Mouse (Mus musculus): ENCODE data around the gene Pcsk7.

Pcsk7 gene

GRCm38 (mm10) chr9:45906355-45907077, at the start of gene Pcsk7, which contains the start of gene Rnf214:
Gene Pcsk7, plus strand, starts transcription at chr9:45906497.
Gene Rnf214, minus strand, starts transcription at chr9:45906911.
- peak; percentile 93 for DNase-seq (ENCODE audit: low spot score)

- no peak for DNase-seq (ENCODE audit: low spot score)
Observed at GRCm38 (mm10) chr9:45859364-45859763, 46.9 kb upstream of the Pcsk7 start.

DNA sequence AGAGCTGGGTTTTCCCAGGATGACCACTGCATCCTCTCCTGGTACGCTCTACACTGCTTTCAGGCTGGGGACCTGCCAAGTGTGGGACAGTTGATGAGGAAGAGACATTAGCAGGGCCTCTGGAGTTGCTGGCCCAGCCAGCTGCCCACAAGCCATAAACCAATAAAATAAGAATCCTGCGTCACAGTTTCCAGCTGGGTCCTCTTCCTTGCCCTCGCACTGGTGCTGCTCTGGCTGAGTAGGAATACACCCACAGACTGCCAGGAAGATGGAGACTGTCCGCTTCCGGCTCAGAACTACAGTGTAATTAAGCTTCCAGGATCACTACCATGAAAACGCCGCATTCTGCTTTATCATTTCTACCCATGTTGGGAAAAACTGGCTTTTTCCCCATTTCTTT, 44.5 kb upstream of the Pcsk7 start:
- no peak for DNase-seq (ENCODE audit: low spot score)

DNA sequence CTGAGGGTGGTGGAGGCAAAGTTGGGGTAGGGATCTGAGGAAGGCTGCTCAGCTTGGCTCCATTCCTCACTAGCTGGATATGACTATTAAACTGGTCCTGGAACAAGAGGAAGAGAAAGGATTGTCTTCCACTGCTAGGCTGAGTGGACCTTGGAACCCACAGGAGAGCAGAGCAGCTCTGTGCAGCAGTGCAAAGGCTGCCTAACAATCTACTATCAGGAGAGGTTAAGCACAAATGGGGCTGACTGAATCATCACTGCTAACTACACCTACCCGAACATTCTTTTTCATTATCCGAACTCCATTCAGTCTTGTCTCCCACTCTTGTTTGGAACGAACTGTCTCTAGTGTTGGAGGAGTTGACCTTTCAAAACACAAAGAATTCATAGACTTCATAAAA, 37.1 kb upstream of the Pcsk7 start:
- no peak for DNase-seq (ENCODE audit: low spot score)

DNA sequence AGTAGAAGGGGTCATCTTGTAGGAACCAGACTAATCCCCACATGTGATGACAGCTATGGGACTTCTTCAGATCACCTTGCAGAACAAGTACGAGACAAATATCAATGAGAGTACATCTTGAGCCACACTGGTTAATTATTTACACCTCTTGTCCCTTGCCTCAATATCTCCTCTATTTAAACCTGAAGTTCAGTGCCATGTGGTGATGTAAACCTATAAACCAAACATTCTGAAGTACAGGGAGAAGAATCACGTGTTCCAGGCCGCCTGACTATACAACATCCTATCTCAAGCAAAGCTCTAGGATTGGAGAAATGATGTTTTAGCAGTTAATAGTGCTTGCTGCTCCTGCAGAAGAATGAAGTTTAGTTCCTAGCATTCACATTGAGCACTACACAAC, 36.0 kb upstream of the Pcsk7 start:
- DNase-seq (ENCODE audit: low spot score): no peak

GRCm38 (mm10) chr9:45877928-45878327, 28.4 kb upstream of the Pcsk7 start:
- no peak for DNase-seq (ENCODE audit: low spot score)

DNA sequence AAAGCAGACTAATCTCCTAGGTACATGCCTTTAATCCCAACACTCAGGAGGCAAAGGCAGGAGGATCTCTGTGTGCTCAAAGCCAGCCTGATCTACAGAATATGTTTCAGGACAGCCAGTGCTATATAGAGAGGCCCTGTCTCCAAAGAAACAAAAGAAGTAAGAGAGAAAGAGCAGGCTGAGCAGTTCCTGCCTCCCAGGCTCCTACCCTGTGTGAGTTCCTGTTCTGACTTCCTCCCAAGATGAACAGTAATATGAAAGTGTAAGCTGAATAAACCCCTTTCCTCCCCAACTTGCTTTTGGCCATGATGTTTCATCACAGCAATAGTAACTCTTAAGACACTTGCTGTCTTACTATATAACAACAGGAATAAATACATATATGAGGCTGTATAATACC, 12.6 kb upstream of the Pcsk7 start:
- DNase-seq (ENCODE audit: low spot score): no peak

GRCm38 (mm10) chr9:45905196-45905595, 1.1 kb upstream of the Pcsk7 start:
- no peak for DNase-seq (ENCODE audit: low spot score)

- peak; percentile 58 for DNase-seq (ENCODE audit: low spot score)
Observed at GRCm38 (mm10) chr9:45905811-45906237, 473 bp upstream of the Pcsk7 start.

GRCm38 (mm10) chr9:45907078-45907428, 756 bp downstream of the Pcsk7 start:
- DNase-seq (ENCODE audit: low spot score): no peak

GRCm38 (mm10) chr9:45910995-45911394, 4.7 kb downstream of the Pcsk7 start:
- DNase-seq (ENCODE audit: low spot score): no peak

DNA sequence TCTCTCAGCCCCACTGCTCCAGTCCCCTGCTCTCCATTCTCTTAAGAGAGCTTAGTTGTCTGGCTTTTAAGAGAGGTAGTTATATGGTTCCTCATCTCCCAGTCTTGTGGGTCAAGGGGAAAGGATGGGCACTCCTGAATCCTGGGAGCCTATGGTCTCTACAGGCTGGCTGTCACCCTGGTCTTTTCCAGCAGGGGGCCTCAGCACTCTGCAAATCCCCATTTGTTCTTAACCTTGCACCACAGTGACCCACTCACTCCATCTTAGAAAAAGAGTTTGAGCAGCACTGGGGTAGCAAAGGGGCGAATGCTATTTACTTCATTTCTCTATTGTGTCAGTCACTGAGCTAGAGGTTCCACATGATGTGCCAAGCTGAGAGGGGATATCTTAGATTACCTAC, 5.4 kb downstream of the Pcsk7 start:
- DNase-seq (ENCODE audit: low spot score): no peak

GRCm38 (mm10) chr9:45915659-45916058, 9.4 kb downstream of the Pcsk7 start:
- DNase-seq (ENCODE audit: low spot score): no peak

- DNase-seq (ENCODE audit: low spot score): peak; percentile 59
Observed at GRCm38 (mm10) chr9:45917041-45917934, 11.0 kb downstream of the Pcsk7 start.

GRCm38 (mm10) chr9:45919895-45920294, 13.6 kb downstream of the Pcsk7 start:
- DNase-seq (ENCODE audit: low spot score): no peak

DNA sequence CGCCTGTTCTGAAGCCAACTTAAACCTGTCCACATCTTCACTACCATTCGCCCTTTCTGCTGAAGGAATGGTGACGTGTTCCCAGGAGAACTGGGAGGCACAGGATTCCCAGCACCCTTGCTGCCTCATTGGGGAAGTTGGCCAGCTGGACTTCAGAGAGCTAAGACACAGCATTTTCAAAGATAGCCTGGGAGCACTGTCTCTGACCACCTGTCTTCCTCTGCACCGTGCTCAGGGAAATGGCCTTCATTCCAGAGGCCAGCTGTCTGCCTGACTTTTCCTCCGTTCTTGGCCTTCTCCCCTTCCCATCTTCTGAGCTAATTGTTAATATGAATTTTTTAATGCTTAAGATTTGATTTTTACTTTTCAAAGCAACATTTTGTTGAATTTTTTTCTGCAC, 23.0 kb downstream of the Pcsk7 start:
- DNase-seq (ENCODE audit: low spot score): no peak

DNA sequence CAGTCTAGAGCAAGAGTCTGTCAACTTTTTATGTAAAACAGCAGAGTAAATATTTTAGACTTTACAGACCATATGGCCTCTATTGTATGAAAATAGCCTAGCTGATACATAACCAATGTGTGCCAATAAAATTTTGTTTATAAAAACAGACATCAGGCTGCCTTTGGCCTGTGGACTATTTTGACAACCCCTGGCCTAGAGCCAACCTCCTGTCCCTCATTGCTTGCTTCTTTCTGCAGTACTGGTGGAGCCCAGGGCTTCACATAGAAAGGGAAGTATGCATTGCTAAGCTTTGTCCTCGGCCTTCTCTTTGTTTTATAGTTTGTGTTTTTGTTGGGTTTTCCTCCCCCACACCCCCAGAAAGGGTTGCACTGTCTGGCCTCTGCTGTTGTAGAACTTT, 25.7 kb downstream of the Pcsk7 start:
- no peak for DNase-seq (ENCODE audit: low spot score)

DNA sequence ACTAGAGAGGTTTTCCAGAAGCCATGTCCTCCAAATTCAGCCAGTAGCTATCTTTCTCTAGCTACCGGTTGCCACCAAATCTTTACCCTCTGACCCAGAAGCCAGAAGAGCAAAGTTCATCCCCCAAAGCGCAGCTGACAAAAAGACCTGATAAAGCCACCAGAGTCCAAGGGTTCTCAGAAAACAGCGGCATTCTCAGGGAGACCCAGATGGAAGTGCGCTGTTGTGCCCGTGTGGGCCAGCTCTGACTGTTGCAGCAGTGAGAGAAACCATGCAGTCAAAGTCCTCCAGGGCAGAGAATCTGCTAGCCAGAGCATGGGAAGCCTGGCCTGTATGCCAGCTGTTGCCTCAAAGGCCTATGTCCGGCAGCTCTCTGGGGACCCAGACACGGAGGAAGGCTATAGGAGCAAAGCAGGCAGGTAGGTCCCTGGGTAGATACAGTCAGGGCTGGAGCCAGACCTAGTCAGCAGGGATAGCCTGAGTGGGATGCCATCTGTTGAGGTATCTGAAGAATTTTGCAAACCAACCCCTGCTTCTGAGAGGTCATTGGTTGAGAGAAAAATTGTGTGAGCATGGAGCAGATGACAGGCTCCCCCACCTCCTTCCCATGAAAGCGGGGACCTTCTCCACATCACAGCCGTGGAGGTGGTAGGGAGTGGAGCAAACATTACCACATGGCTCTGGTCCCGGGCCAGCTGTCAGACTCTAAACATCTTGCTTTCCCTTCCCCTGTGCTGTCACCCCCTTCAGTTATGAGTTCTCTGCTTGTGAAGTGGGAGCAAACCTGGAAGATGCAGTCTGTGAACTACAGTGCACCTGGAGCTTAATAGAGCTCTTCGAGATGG, 26.5 kb downstream of the Pcsk7 start:
- DNase-seq (ENCODE audit: low spot score): no peak

- DNase-seq (ENCODE audit: low spot score): no peak
Observed at GRCm38 (mm10) chr9:45935628-45936210, 29.4 kb downstream of the Pcsk7 start, which contains the start of gene Tagln. Gene Tagln, minus strand, starts transcription at chr9:45936058.

DNA sequence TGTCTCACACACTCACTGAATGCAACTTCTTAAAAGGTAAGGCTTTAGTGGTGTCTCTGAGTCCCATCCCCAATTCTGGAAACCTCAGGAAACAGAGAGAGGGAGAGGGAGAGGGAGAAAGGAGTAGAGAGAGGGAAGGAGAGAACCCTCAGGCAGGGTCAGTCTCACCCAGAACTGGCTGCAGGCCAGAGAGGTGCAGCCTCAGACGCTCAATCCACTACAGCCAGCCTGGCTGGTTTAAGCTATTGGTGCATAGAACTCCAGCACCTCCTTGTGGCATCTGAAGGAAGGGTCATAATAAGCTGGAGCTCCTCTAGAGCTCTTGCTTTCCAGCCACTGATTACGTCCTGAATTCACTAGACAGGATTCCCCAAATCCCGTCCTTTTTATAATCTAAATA, 30.6 kb downstream of the Pcsk7 start:
- peak; percentile 58 for DNase-seq (ENCODE audit: low spot score)

DNA sequence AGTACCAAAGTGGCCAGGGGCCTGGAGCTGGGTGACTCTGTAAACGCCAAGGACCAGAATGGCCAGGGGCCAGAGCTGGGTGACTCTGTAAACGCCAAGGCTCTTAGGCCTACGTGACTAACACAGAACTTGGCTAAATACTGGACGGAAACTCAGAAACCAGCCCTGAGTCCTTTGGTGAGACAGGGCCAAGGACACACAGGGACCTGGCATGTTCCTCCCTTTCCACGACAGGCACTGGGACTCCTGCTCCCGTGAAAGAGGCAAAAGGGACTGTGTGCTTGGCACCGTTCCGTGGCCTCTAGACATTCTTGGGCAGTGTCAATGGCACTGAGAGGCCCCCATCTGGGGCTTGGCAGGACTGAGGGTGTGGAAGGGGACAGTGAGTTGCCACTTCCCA, 31.8 kb downstream of the Pcsk7 start:
- no peak for DNase-seq (ENCODE audit: low spot score)

Measured in testis, postnatal 14 days (tissue).